Mouse (Mus musculus) C2C12 (cell line): ENCODE measurements at regions not wholly inside any gene's neighbourhood (a gene's known extent, or its start where the extent isn't known, plus 50 kb on each side); places are given as distances from the start of the nearest gene placed in this dataset.

Experiments used
- CEBPB ChIP-seq: IDR thresholded peaks from one replicate; pipeline ENCODE4 v1.6.1; 2011; ENCODE audit warnings: low read depth, mild to moderate bottlenecking, control low read depth, moderate library complexity
- CTCF ChIP-seq: IDR thresholded peaks from one replicate; pipeline ENCODE4 v1.5.1; 2011; ENCODE audit not compliant: control insufficient read depth, insufficient read depth, insufficient read length
- MYOD1 ChIP-seq: IDR thresholded peaks from one replicate; pipeline ENCODE4 v1.6.1; 2011; ENCODE audit warnings: low read depth; ENCODE audit not compliant: control insufficient read depth, insufficient read length
- MYOG ChIP-seq: IDR thresholded peaks from one replicate; pipeline ENCODE4 v1.6.1; 2011; ENCODE audit not compliant: control insufficient read depth, insufficient read length; ENCODE audit errors: extremely low read depth

DNA sequence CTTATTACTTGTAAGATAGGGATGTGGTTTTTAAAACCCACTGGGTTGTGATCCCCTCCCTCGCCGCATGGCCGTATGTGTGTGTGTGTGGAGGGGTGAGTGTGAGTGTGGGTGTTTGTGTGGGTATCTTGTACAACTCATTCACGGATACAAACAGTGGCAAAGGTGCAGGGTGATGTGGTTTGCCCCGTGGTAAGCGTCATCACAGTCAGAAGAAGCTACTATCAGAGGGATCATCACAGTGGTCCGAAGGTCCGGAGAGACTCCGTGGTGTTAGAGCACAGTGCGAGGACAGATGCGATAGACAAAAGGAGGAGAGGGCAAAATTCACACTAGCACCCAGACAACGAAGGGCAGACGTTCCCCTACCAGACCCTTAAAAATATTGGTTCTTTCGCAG lies 97.0 kb upstream of the Oxgr1 start:
- no peak for TF ChIP-seq CTCF
- no peak for TF ChIP-seq CEBPB
- no peak for TF ChIP-seq MYOD1
- no peak for TF ChIP-seq MYOG
